Mouse (Mus musculus) G1E (cell line): ENCODE measurements around the gene Lrrc45. TPM values are rescaled to one million over a fixed set of nuclear protein-coding genes. Genes with fewer than 3 reads are reported as not detected.

ENCODE experiments used
- ATAC-seq: 2 replicates; pipeline ENCODE4 v1.8.0; 2016; ENCODE audit warnings: mild to moderate bottlenecking; ENCODE audit not compliant: insufficient number of reproducible peaks, poor library complexity, low FRiP score, severe bottlenecking; ENCODE audit errors: extremely low read depth
- DNase-seq: peaks from one replicate; pipeline ENCODE4 v3.0.0; 2012; ENCODE audit warnings: low spot score
- H3K27me3 ChIP-seq: 2 replicates; pipeline ENCODE4 v1.6.1; 2012; ENCODE audit warnings: mild to moderate bottlenecking, low read length, inconsistent platforms; ENCODE audit not compliant: insufficient read depth
- H3K36me3 ChIP-seq: replicated peaks from 2 replicates; pipeline ENCODE3; 2012; ENCODE audit warnings: mild to moderate bottlenecking, inconsistent platforms
- H3K4me1 ChIP-seq: 2 replicates; pipeline ENCODE4 v1.6.1; 2012; ENCODE audit warnings: low read depth, low read length, inconsistent platforms, mixed read lengths; ENCODE audit not compliant: insufficient read depth
- H3K4me3 ChIP-seq: 2 replicates; pipeline ENCODE4 v1.5.1; 2012; ENCODE audit warnings: low read depth, mild to moderate bottlenecking, inconsistent platforms, low read length, moderate library complexity, mixed read lengths
- H3K9me3 ChIP-seq: replicated peaks from 2 replicates; pipeline ENCODE4 v1.6.1; 2012; ENCODE audit warnings: inconsistent platforms
- CTCF ChIP-seq: IDR thresholded peaks from 2 replicates; pipeline ENCODE4 v1.5.1; 2012; ENCODE audit warnings: low read depth, low read length, inconsistent platforms, mixed read lengths
- GATA1 ChIP-seq: IDR thresholded peaks from 2 replicates; pipeline ENCODE4 v1.6.1; 2012; ENCODE audit warnings: borderline replicate concordance, low read length, inconsistent platforms, mixed read lengths
- GATA2 ChIP-seq: IDR thresholded peaks from 2 replicates; pipeline ENCODE4 v1.6.1; 2012; ENCODE audit warnings: low read depth, low read length, inconsistent platforms, borderline replicate concordance
- POLR2AphosphoS5 ChIP-seq: IDR thresholded peaks from 2 replicates; pipeline ENCODE4 v1.6.1; 2012; ENCODE audit warnings: low read depth, low read length, inconsistent platforms; ENCODE audit not compliant: insufficient replicate concordance
- TAL1 ChIP-seq: conservative IDR thresholded peaks from 2 replicates; pipeline ENCODE4 v1.6.1; 2012; ENCODE audit warnings: low read depth, low read length, inconsistent platforms, mixed read lengths
- polyA plus RNA-seq: library from polyadenylated mRNA; stranded (reverse); fragments of >175 nt; gene quantifications from 2 replicates; pipeline ENCODE4 v1.2.3, GENCODE M21; 2012
- total RNA-seq, 2 experiments: library from RNA; stranded (forward) in 1 of 2; stranded (reverse) in 1 of 2; fragments of 200-1000 nt in 1 of 2; fragments of >200 nt in 1 of 2; fragmentation: Nextera tagmentation in 1 of 2; gene quantifications; 2 replicates each; pipeline ENCODE4 v1.2.3; 2014 to 2017

Lrrc45 gene
- total and polyA plus RNA-seq, 3 experiments: 12.1 to 23.3 (median 20.0) TPM

DNA sequence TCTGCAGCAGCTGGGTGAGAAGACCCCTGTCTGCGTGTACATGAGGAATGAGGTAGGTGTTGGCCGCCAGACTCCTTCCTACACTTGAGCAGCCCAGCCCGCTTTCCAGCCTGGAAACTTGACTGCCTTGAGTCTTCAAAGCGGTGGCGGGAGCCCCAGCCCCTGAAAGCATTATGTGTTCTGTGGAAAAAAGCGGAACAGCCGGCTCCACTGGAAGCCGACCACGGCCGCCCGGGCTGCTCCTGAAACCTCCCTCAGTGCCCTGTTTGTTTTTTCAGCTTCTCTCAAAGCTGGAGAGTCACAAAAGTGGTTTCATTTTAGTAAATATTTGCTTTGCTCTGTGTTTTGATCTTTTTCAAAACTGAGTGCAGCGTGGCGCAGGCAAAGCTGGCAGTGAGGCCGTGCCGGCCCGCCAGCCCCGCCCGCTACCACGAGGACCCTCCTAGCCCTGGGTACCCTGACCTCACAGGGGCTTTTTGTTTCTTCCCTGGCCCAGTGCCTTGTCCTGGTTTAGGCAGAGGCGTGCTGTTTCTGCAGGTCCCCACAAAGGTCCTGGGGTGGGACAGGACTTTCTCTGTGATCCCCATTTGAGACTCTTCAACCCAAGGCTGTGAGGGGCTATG is 27.0 kb upstream of the Lrrc45 start:
- peaks cover 93% of the 10 kb centered on the region for H3K36me3 ChIP-seq
- H3K9me3 ChIP-seq: no peaks in the 10 kb centered on the region
- no peak overlapping the region for H3K4me3 ChIP-seq
- H3K4me1 ChIP-seq: no peaks in the 10 kb centered on the region
- no peak for TF ChIP-seq TAL1
- no peak for TF ChIP-seq GATA2
- no peak for TF ChIP-seq POLR2AphosphoS5
- no peak for TF ChIP-seq GATA1
- TF ChIP-seq CTCF: no peak
- DNase-seq (no peak), ATAC-seq (no peak)
- no peaks in the 10 kb centered on the region for H3K27me3 ChIP-seq

DNA sequence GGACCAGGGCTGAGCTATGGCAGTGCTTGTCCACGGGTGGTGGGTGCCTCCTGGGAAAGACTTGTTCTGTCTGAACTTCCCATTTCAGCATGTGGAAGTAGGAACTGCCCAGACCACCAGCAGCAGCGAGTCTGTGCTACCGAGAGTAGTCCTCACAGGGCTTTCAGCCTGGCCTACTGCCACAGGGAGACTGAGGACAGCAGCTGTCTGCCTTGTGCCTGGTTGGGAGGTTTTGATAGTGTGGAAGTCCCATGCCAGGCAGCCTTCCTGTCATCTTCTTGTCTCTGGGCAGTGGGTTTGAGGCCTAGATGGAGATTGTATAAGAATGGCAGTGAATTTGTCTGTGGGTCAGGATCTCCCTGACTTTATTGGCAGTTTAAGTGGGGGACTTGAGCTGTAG is 24.4 kb upstream of the Lrrc45 start:
- TF ChIP-seq POLR2AphosphoS5 (no peak), GATA2 (no peak), TAL1 (no peak), CTCF (no peak), GATA1 (no peak)
- Histone ChIP-seq H3K4me3 (no peak overlapping the region), H3K27me3 (no peaks in the 10 kb centered on the region), H3K36me3 (peaks cover 95% of the 10 kb centered on the region), H3K4me1 (no peaks in the 10 kb centered on the region), H3K9me3 (no peaks in the 10 kb centered on the region)
- DNase-seq (no peak), ATAC-seq (no peak)

DNA sequence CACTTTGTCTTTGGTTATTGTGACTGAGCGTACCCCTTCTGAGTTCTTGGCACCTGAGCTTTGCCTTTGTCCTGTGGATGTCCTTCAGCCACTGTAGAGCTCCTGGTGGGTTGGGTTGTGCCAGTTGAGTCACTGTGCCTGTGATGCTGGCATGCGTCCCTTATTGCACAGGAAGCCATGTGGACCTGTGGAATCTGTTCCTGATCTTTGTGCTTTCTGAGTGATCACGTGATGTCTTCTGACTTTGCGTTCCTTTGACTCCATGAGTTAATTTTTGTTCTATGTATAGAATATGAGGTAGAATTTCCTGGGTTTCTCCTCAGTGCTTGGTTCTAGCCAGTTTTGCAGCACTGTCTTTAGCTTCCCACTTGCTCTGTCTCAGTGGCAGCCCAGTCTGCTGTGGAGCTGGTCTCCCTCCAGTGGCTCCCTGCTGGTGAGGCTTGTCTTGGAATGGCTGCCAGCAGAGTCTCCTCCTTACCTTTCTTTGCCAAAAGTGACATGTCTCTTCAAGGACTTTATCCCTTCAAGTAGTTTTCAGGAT is 21.2 kb upstream of the Lrrc45 start:
- Histone ChIP-seq H3K4me1 (0 out of 2 replicates have a peak, but pooled peaks cover 3% of the 10 kb centered on the region), H3K27me3 (no peaks in the 10 kb centered on the region), H3K4me3 (no peak overlapping the region), H3K36me3 (peaks cover 97% of the 10 kb centered on the region), H3K9me3 (peaks cover 5% of the 10 kb centered on the region; the same call in 1 of the 2 replicates)
- ATAC-seq (no peak), DNase-seq (no peak)
- TF ChIP-seq CTCF: no peak
- no peak for TF ChIP-seq POLR2AphosphoS5
- TF ChIP-seq TAL1: no peak
- no peak for TF ChIP-seq GATA2
- no peak for TF ChIP-seq GATA1

DNA sequence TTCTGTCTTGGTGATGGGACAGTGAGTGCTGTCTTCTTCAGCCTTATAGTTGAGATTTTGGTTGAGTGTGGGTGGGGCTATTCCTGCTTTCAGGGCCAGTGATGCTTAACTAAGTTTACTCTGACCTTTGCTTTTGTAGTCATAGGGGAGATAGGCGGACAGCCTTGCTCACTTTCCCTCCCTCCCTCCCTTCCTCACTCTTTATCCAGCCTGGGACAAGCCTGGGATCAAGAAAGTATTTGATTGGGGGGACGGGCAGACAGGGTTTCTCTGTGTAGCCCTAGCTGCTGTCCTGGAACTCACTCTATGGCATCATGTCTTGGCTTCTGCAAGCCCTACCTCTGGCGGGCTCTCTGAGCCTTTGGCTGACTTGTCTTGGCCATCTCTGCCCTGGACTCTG is 20.3 kb upstream of the Lrrc45 start:
- ATAC-seq: no peak
- Histone ChIP-seq H3K36me3 (peaks cover 97% of the 10 kb centered on the region), H3K27me3 (no peaks in the 10 kb centered on the region), H3K9me3 (peaks cover 5% of the 10 kb centered on the region; the same call in 1 of the 2 replicates), H3K4me1 (peaks cover 6% of the 10 kb centered on the region; the same call in 1 of the 2 replicates), H3K4me3 (no peak overlapping the region)
- no peak for DNase-seq
- TF ChIP-seq GATA2 (no peak), TAL1 (no peak), CTCF (no peak), GATA1 (no peak), POLR2AphosphoS5 (no peak)

DNA sequence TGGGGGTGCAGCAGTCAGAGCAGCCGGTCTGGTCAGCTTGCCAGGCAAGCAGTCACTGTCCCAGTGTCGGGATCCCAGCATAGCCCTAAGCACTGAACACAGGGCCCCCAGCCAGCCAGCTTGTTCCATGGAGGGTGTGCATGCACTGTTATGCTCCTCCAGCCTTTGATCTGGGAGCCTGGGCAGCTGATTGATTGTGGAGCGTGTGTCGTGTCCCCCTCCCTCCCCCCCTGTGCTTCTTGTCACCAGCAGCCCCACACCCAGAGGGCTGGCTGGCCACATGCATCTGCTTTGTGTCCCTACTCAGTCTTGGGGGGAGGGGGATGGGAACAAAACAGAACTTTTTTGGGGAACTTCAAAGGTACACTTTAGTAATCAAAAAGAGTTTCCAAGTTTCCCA is 18.5 kb upstream of the Lrrc45 start:
- no peaks in the 10 kb centered on the region for H3K27me3 ChIP-seq
- TF ChIP-seq TAL1 (no peak), POLR2AphosphoS5 (no peak), GATA1 (no peak), GATA2 (no peak), CTCF (no peak)
- no peak overlapping the region for H3K4me3 ChIP-seq
- H3K4me1 ChIP-seq: peaks cover 6% of the 10 kb centered on the region; the same call in 1 of the 2 replicates
- peaks cover 5% of the 10 kb centered on the region; the same call in 1 of the 2 replicates for H3K9me3 ChIP-seq
- ATAC-seq (no peak), DNase-seq (no peak)
- peaks cover 98% of the 10 kb centered on the region for H3K36me3 ChIP-seq

DNA sequence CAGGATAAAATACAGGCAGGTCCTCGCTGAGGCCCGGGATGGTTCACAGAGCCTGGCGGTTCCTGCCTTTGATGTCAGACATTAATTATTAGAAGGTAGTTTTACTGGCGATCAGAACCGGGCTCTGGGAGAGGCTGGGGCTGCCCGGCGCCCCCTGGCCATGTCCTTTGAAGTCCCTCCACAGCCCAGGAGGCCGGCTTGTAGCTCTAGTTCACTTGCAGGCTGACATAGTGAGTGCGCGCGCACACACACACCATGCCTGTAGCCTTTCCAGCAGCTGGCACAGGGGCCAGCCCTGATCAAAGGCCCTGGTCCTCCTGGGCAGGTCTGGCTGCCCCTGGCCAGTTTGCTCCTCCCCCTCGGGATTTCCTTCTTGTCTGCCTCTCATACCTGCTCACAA is 18.1 kb upstream of the Lrrc45 start:
- Histone ChIP-seq H3K4me1 (peaks cover 6% of the 10 kb centered on the region; the same call in 1 of the 2 replicates), H3K27me3 (no peaks in the 10 kb centered on the region), H3K36me3 (peaks cover 98% of the 10 kb centered on the region), H3K4me3 (no peak overlapping the region), H3K9me3 (peaks cover 5% of the 10 kb centered on the region; the same call in 1 of the 2 replicates)
- TF ChIP-seq CTCF (no peak), POLR2AphosphoS5 (no peak), GATA1 (no peak), GATA2 (no peak), TAL1 (no peak)
- ATAC-seq: no peak
- DNase-seq: no peak
